Mouse (Mus musculus) ES-E14 (cell line): ENCODE data around the gene Nsg2. TPM values are rescaled to one million over a fixed set of nuclear protein-coding genes. Genes with fewer than 3 reads are reported as not detected.
A peak's percentile ranks its signal among the peaks of the same experiment; 100 is the strongest.

ENCODE experiments used
- DNase-seq: peaks from one replicate; pipeline ENCODE4 v3.0.0-alpha.2; 2013; ENCODE audit warnings: low read depth, low spot score
- H3K27ac ChIP-seq: 2 replicates; pipeline ENCODE4 v1.5.1; 2012; ENCODE audit warnings: low read depth, mild to moderate bottlenecking, low read length, moderate library complexity, mixed read lengths; ENCODE audit not compliant: poor library complexity, insufficient read depth, severe bottlenecking
- H3K36me3 ChIP-seq: 2 replicates; pipeline ENCODE4 v1.6.1; 2012; ENCODE audit warnings: mild to moderate bottlenecking, low read length, moderate library complexity, mixed read lengths; ENCODE audit not compliant: control insufficient read depth, poor library complexity, insufficient read depth, severe bottlenecking
- H3K4me1 ChIP-seq, 2 experiments: fragments of 150-350 bp in 1 of 2; sonication (generic) in 1 of 2; 2 replicates each; pipeline ENCODE4 v1.6.1; 2012; ENCODE audit warnings: low read length in 2 of 2, mild to moderate bottlenecking in 1 of 2, mixed read lengths in 1 of 2; ENCODE audit not compliant: control insufficient read depth in 2 of 2, insufficient read depth in 2 of 2, poor library complexity in 1 of 2
- H3K4me3 ChIP-seq, 2 experiments: fragments of 150-350 bp in 1 of 2; sonication (generic) in 1 of 2; 2 replicates each; pipeline ENCODE4 v1.5.1; 2012; ENCODE audit warnings: low read length in 2 of 2, low read depth in 1 of 2, mild to moderate bottlenecking in 1 of 2, mixed read lengths in 1 of 2; ENCODE audit not compliant: insufficient read depth in 1 of 2, poor library complexity in 1 of 2, severe bottlenecking in 1 of 2
- H3K9ac ChIP-seq: 2 replicates; pipeline ENCODE4 v1.6.1; 2012; ENCODE audit warnings: low read depth, mild to moderate bottlenecking, low read length, mixed read lengths; ENCODE audit not compliant: poor library complexity, insufficient read depth, severe bottlenecking
- H3K9me3 ChIP-seq: fragments of 150-350 bp; sonication (generic); 2 replicates; pipeline ENCODE4 v1.6.1; 2012; ENCODE audit warnings: low read depth, mild to moderate bottlenecking, low read length; ENCODE audit not compliant: control insufficient read depth, insufficient read depth
- CHD2 ChIP-seq: IDR thresholded peaks from 2 replicates; pipeline ENCODE4 v1.6.1; 2014; ENCODE audit warnings: mild to moderate bottlenecking, low read depth, low read length, inconsistent platforms
- HCFC1 ChIP-seq: IDR thresholded peaks from 2 replicates; pipeline ENCODE4 v1.6.1; 2012; ENCODE audit warnings: low read length, inconsistent platforms, borderline replicate concordance; ENCODE audit not compliant: insufficient read depth
- MAFK ChIP-seq: IDR thresholded peaks from 2 replicates; pipeline ENCODE4 v1.6.1; 2014; ENCODE audit warnings: mild to moderate bottlenecking, low read depth, low read length, inconsistent platforms; ENCODE audit not compliant: insufficient read depth
- ZC3H11A ChIP-seq: IDR thresholded peaks from 2 replicates; pipeline ENCODE4 v1.6.1; 2012; ENCODE audit warnings: low read depth, mild to moderate bottlenecking, inconsistent platforms, low read length, borderline replicate concordance
- ZNF384 ChIP-seq: IDR thresholded peaks from 2 replicates; pipeline ENCODE4 v1.6.1; 2012; ENCODE audit warnings: low read depth, low read length, inconsistent platforms
- in situ Hi-C, 2 experiments: fragments of 600-800 bp; cut with MboI; formaldehyde crosslinking; loops; one replicate each; pipeline ENCODE4 v1.15.1; 2025; ENCODE audit warnings: low sequenced_read_pairs in 2 of 2, inconsistent platforms in 1 of 2; ENCODE audit not compliant: unreplicated experiment in 2 of 2
- total RNA-seq: library from RNA; depleted of rRNA; stranded (reverse); fragments of 300-350 nt; gene quantifications from 2 replicates; pipeline ENCODE4 v1.2.3, GENCODE M21; 2012; rRNA removed

The Nsg2 gene
- 1.3 and 2.1 TPM in 2 replicates for total RNA-seq

DNA sequence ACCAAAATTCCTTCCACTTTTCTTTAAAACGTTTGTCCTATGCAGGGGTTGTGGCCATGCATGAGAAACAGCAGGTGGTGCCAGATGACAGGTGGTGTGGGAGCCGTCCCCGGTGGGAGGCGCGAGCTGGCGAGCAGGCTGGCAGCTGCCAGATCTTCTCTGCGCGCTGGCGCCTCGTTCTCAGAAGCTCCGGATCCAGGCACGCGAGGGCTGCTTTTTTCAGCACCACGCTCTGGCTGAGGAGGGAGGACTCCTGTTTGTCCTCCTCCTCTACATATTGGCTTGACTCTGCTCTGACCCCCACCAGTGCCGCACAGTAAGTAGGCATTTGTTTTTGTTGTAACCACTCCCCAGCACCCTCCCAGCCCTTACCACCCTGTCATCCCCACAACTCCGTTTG lies at the start of gene Nsg2:
Gene Nsg2, plus strand, starts transcription at position 183 of the 400 bp plus-strand sequence.
- Histone ChIP-seq H3K4me3 (no peak within 1 kb of the TSS), H3K27ac (no peak within 1 kb of the TSS)
- TF ChIP-seq MAFK: no peak
- TF ChIP-seq ZC3H11A: no peak
- no peak for TF ChIP-seq CHD2
- TF ChIP-seq HCFC1: no peak
- TF ChIP-seq ZNF384: no peak

DNA sequence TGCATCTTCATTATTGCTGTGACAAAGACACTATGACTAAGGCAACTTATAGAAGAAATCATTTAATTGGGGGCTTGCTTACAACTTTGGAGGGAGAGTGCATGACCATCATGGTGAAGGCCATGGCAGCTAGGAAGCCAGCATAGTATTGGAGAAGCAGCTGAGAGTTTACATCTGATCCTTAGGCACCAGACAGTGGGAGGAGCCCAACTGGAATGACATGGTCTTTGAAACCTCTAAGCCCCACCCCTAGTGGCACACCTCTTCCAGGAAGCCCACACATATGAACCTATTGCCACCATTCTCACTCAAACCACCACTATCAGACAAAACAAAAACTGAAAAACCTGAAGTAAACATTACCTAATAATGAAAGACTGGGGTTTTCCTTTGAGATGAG lies 40.2 kb upstream of the Nsg2 start:
- TF ChIP-seq MAFK: no peak
- no peak overlapping the region for H3K27ac ChIP-seq
- H3K36me3 ChIP-seq: no peaks in the 10 kb centered on the region; the same call in 1 of the 2 replicates
- H3K9me3 ChIP-seq: no peaks in the 10 kb centered on the region
- in situ Hi-C loops: no loop called here
- H3K4me3 ChIP-seq: no peak overlapping the region
- H3K9ac ChIP-seq: no peak overlapping the region
- peaks cover 0 to under 1% of the 10 kb centered on the region in 2 experiments; a peak in 1 of 4 replicates for H3K4me1 ChIP-seq
- DNase-seq: no peak

More for the DNA sequence above, at the start of gene Nsg2:
- in situ Hi-C loops: no loop called here
- Histone ChIP-seq H3K4me1 (peaks cover 0 to 9% of the 10 kb centered on the region in 2 experiments; a peak in 1 of 4 replicates), H3K9ac (no peak within 1 kb of the TSS), H3K9me3 (no peaks in the 10 kb centered on the region), H3K36me3 (no peaks in the 10 kb centered on the region; the same call in 1 of the 2 replicates)
- no peak for DNase-seq

DNA sequence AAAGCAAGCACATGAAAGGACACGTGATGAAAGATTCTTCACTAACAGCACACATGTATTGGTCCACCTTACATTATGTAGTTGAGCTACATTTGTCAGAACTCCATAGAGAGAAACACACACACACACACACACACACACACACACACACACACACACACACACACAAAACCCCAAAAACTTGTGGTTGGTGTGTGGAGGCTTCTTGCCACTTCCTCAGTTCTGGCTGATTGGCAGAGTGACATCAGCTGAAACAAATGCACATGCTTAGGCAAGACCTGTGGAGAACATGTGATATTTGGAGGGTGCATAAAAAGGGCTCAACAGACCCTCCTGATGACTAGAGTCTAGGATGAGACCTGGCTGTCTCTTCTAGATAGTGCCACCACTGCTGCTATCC lies 36.3 kb upstream of the Nsg2 start:
- in situ Hi-C loops: no loop called here
- Histone ChIP-seq H3K9me3 (no peaks in the 10 kb centered on the region), H3K4me3 (no peak overlapping the region), H3K9ac (no peak overlapping the region), H3K27ac (no peak overlapping the region), H3K36me3 (no peaks in the 10 kb centered on the region), H3K4me1 (peaks cover 0 to 5% of the 10 kb centered on the region in 2 experiments; a peak in 2 of 4 replicates)
- no peak for DNase-seq
- no peak for TF ChIP-seq CHD2
- no peak for TF ChIP-seq MAFK
- TF ChIP-seq HCFC1: no peak

- 0 out of 2 replicates have a peak, but pooled peaks have one; percentile 14 for TF ChIP-seq HCFC1
- TF ChIP-seq ZC3H11A: no peak
- no peak for TF ChIP-seq MAFK
- peak within 1 kb of the TSS; percentile 51 to 71 for H3K4me3 ChIP-seq
- H3K4me1 ChIP-seq: peaks cover 0 to 5% of the 10 kb centered on the region in 2 experiments; a peak in 2 of 4 replicates
- DNase-seq: no peak
- H3K9me3 ChIP-seq: no peaks in the 10 kb centered on the region
- no peaks in the 10 kb centered on the region for H3K36me3 ChIP-seq
- no peak within 1 kb of the TSS for H3K27ac ChIP-seq
- peak within 1 kb of the TSS; percentile 60 for H3K9ac ChIP-seq
- in situ Hi-C loops: no loop called here
Observed at GRCm38 (mm10) chr11:31965256-31966134, 34.8 kb upstream of the Nsg2 start, which contains the start of gene 4930524B15Rik. TSS of gene 4930524B15Rik (plus strand) at chr11:31965592.
